Mouse (Mus musculus) cerebral cortex, adult 2 months (tissue): ENCODE results near the gene Chpf.

Source experiments
- WGBS: fragments of 180-500 bp; shearing (Covaris S2); methylation state at CpG from one replicate; pipeline ENCODE4 v1.1.7; 2018; 5-methylcytosine and 5-hydroxymethylcytosine counted together

Chpf gene

GRCm38 (mm10) chr1:75499441-75499840, 20.3 kb upstream of the Chpf start:
- 85% methylated on average over 7 of the region's 7 CpGs for WGBS

- 91% methylated on average over 4 of the region's 4 CpGs for WGBS
Measured at GRCm38 (mm10) chr1:75498897-75499296, 19.8 kb upstream of the Chpf start.

GRCm38 (mm10) chr1:75494878-75495548, 15.9 kb upstream of the Chpf start:
- 61% methylated on average over 12 of the region's 12 CpGs for WGBS

GRCm38 (mm10) chr1:75492579-75493170, 13.6 kb upstream of the Chpf start:
- 71% methylated on average over 24 of the region's 24 CpGs for WGBS

- WGBS: 90% methylated on average over 34 of the region's 34 CpGs
Measured at GRCm38 (mm10) chr1:75490785-75491551, 11.9 kb upstream of the Chpf start.

- under 1% methylated on average over 62 of the region's 62 CpGs for WGBS
Measured at GRCm38 (mm10) chr1:75487405-75488161, 8.5 kb upstream of the Chpf start.

- WGBS: 2% methylated on average over 13 of the region's 13 CpGs
Measured at GRCm38 (mm10) chr1:75487040-75487404, 7.9 kb upstream of the Chpf start.

- 11% methylated on average over 24 of the region's 24 CpGs for WGBS
Measured at GRCm38 (mm10) chr1:75486561-75486960, 7.5 kb upstream of the Chpf start.

- 47% methylated on average over 7 of the region's 7 CpGs for WGBS
Measured at GRCm38 (mm10) chr1:75480735-75481134, 1.6 kb upstream of the Chpf start.

- WGBS: 10% methylated on average over 13 of the region's 13 CpGs
Measured at GRCm38 (mm10) chr1:75480036-75480435, 929 bp upstream of the Chpf start.

- 1% methylated on average over 24 of the region's 24 CpGs for WGBS
Measured at GRCm38 (mm10) chr1:75479635-75479989, 505 bp upstream of the Chpf start.

- WGBS: under 1% methylated on average over 23 of the region's 25 CpGs
Measured at GRCm38 (mm10) chr1:75478497-75478896, 610 bp downstream of the Chpf start.

GRCm38 (mm10) chr1:75477966-75478290, 1.2 kb downstream of the Chpf start:
- WGBS: 23% methylated on average over 3 of the region's 3 CpGs

GRCm38 (mm10) chr1:75477264-75477965, 1.7 kb downstream of the Chpf start:
- WGBS: 6% methylated on average over 35 of the region's 35 CpGs

GRCm38 (mm10) chr1:75476441-75476840, 2.7 kb downstream of the Chpf start:
- WGBS: 90% methylated on average over 11 of the region's 11 CpGs

- WGBS: 83% methylated on average over 17 of the region's 17 CpGs
Measured at GRCm38 (mm10) chr1:75469287-75469825, 9.8 kb downstream of the Chpf start.

GRCm38 (mm10) chr1:75467215-75467927, 11.7 kb downstream of the Chpf start:
- 6% methylated on average over 14 of the region's 14 CpGs for WGBS

- 82% methylated on average over 5 of the region's 5 CpGs for WGBS
Measured at GRCm38 (mm10) chr1:75463652-75464204, 15.4 kb downstream of the Chpf start.

GRCm38 (mm10) chr1:75462636-75463035, 16.5 kb downstream of the Chpf start:
- WGBS: 86% methylated on average over 1 of the region's 1 CpGs

- WGBS: 26% methylated on average over 7 of the region's 7 CpGs
Measured at GRCm38 (mm10) chr1:75460297-75460696, 18.8 kb downstream of the Chpf start.
